Mouse (Mus musculus): Measurements from ENCODE around the gene Ptx4.

Ptx4 gene

DNA sequence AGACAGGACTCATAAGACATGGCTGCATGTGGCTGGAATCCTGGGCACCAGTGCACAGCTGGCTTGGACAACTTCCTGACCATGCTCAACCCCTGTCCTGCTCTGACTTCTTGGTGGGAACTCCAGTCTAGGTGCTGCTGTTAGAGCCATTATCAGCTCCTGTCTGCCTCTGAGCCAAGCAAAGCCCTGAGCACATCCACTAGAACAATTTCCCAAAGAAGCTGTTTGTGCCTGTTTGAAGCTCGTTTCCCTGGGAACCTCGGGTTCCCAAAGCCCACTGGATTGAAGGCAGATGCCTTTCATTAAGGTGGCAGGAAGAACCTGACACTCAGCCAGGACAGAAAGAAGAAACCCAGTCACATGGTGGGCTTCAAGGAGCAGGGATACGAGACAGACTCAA is at the start of gene Ptx4:
Gene Ptx4, plus strand, starts transcription at position 355 of the 400 bp plus-strand sequence.
- no peak for DNase-seq (ENCODE audit: low spot score in 2 of 2)

DNA sequence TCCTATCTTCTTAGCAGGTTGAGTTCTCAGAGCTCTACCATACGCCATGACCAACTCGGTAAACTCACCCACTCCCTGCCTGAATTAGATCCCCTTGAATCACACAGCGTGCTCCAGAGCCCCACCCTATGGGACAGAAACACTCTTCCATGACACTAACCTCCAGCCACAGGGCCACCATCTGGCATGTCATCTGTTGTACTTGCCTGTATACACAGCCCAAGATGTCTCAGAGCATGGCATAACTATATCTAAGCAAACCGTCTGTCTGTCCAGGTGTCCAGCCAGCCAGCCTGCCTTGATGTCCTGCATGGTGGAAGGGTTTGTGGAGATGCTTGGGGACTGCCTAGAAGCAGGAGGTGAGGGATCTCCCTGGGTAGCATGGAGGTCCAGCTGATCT is 43.7 kb upstream of the Ptx4 start:
- no peak for DNase-seq (ENCODE audit: low spot score in 2 of 2)

DNA sequence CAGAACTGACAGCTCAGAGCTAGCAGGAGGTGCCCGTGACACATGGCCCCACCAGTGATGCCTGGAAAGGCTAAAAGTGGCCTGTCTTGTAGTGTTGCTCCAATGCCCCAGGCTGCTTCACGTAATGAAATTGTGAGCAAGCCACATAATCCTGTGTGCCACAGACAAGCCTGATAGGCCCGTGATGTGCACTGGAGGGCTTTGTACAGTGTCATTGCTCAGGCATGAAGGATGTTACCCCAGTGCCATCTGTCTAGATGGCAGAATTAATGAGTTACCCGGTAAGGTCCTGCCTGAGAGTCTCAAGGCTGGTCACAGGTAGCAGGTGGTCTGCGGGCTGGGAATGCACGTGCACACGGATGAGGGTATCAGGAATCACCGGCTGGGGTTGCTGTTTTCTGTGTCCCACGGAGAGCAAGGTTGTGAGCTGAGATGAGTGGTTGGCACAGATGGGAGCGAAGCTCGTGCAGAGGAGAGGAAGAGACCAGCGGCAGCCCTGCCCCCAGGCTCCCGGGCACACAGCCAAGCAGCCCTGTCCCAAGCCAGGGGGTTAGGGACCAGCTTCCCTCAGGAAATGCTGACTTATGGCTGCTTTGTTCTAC is 42.7 kb upstream of the Ptx4 start:
- DNase-seq (ENCODE audit: low spot score in 2 of 2) = peak in 1 of 2 experiments; percentile 34

DNA sequence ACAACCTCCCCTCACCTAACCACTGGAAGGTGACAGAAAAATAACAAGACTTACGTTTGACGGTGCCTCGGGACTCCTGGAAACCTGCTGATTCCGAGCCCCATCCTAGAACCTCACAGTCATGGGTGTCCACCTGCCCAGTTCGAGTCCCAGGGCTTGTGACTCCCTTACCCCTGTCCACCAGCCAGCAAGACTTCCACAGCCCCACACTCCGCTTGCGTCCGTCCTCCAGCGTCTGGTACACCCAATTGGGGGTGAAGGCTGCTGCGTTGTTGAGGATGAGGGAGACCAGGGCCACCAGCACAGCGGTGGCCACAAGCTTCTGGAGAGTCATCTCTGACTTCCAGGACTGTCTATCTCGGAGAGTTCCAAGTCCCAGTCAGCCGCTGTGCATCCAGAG is 40.4 kb upstream of the Ptx4 start:
- no peak for DNase-seq (ENCODE audit: low spot score in 2 of 2)

DNA sequence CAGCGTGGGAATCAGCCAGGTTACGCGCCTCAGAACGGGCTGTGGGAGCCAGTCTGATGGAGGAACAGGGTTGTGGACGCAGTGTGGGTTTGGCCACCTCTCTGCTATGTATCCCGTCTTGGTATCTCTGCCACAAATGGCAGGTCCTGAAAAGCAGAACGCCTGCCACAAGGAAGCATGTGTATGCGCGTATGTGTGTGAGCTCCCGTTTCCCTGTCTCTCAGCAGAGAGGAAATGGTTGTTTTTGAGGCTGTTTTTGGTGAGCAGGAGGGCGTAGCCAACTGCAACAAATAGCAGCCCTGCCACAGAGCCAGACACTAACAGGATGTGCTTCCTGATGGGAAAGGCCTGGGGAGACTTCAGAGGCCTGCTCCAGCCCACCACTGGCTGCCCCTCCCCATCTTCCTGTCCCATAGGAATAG is 39.6 kb upstream of the Ptx4 start:
- DNase-seq (ENCODE audit: low spot score in 2 of 2) = peak in 1 of 2 experiments; percentile 24

DNA sequence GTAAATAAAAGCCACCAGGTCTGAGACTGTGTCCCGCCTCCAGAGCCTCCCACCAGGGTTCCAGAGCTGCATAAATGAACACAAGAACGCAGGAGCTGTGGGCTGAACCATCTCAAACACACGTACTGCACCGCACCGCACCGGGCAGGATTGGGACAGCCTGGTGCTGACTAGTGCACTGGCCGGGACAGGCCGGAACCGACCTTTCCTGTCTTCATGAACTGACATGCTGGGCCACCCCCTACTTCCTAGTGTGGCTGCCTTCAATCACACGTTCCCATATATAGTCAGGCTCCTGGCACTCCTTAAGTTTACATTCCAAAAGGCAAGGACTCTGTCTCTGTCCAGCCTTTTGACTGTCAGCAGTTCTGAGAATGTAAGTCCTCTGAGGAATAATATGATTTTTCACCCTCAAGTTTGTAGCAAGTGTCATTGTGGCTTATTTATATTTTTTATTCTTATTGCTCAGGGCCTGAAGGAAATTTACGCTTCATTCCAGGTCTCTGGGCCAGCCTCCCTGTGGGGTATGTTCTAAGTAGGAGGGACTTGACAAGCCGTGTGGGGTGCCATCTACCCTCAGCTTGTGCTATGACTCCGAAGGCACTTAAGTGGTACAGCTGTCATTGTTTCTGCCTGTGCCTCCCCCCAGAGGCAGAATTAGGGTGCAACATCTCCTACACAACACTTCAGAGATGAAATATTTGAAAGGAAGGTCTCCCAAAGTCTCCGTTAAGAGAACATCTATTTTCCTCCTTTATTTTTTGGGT is 38.3 kb upstream of the Ptx4 start:
- DNase-seq (ENCODE audit: low spot score in 2 of 2) = peak; percentile 24 to 54

DNA sequence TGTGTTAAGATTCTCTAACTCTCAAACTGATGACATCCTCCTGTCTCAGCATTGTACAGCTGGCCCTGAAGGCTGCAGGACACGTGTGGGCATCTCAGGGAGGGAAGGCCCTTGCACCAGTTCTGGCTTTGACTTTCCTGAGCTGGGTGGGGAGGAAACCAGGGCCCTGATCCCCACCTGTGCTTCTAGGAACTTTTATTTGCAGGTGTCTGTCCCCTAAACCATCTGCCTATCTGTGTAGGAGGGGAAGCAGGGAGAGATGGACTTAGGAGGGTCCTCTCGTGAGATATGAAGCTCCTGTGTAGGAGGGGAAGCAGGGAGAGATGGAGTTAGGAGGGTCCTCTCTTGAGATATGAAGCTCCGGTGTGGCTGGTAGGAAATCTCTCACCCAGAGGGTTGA is 37.7 kb upstream of the Ptx4 start:
- no peak for DNase-seq (ENCODE audit: low spot score in 2 of 2)

DNA sequence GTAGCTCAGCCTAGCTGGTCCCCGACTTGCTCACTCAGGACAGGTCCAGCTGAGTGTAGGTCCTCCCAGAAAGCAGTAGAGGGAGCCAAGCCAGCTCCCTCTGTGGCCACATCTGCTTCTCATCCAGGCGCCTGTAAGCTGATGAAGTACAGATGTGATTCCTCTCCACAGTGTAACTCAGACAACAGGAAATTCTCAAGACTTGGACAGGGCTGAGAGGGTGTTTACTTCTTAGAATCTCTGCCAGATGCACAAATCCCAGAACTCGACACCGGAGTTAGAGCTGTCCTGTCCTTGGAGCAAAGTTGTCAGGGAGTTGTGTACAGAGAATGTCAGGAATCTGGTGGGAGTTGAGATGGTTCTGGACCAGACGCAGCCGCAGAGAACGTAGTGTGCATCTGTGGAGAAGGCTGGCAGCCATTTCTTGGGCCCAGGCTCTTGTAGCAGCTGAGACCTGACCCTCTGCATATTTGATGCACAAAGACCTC is 37.1 kb upstream of the Ptx4 start, which contains the start of gene Tmem204:
Gene Tmem204, minus strand, starts transcription at position 148 of the 488 bp plus-strand sequence.
- peak; percentile 21 to 66 for DNase-seq (ENCODE audit: low spot score in 2 of 2)

DNA sequence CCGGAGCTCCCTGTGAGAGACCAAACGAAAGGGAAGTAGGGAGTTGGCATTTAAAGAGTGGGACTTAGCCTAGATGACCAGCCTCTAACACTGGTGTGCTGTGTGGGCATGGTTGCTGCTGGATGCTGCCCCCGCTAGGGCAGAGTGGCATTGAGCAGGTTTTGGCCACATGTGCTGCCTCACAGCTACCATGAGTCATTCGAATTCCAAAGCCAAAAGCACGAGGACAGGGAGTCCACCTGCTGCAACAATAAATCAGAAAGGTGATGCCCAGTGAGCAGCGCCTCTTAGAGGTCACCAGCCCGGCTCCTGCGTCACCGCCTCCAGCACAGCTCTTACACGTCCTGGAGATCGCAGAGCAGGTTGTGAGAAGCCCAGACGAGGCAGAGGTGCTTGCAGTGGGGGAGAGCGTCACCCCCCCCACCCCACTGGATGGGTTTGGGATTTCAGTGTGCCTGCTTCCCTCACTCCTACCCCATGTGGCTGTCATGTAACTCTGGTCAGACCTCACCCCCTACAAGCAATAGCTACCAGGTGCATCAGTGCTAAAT is 35.6 kb upstream of the Ptx4 start:
- no peak for DNase-seq (ENCODE audit: low spot score in 2 of 2)

DNA sequence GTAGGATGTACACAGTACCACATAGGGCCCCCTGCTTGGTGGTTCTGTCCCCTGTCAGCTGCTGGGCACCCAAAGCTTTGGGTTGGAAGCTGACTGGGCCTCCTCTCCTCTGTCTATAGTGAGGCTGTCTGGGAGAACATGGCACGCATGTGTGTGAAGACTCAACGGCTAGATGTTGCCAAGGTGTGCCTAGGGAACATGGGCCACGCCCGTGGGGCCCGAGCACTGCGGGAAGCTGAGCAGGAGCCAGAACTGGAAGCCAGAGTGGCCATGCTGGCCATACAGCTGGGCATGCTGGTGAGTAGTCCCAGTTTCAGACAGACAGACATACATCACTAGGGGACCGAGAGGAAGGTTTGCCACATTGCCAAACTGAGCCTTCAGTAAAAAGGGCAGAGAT is 33.8 kb upstream of the Ptx4 start:
- no peak for DNase-seq (ENCODE audit: low spot score in 2 of 2)

DNA sequence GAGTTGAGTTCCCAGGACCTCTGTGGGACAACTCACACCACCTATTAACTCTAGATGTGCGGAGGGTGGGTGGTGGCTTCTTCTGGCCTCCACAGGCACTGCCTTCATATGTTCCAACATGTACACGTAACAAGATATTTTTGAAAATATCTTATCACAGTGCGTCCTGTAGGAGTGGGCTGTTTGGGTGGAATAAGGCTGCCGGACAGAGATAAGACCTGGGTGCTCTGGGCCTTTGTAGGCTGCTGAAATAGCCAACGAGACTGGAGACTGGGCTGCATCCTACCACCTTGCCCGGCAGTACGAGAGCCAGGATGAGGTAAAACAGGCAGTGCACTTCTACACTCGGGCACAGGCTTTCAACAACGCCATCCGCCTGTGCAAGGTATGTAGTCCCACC is 31.4 kb upstream of the Ptx4 start:
- DNase-seq (ENCODE audit: low spot score in 2 of 2) = no peak

DNA sequence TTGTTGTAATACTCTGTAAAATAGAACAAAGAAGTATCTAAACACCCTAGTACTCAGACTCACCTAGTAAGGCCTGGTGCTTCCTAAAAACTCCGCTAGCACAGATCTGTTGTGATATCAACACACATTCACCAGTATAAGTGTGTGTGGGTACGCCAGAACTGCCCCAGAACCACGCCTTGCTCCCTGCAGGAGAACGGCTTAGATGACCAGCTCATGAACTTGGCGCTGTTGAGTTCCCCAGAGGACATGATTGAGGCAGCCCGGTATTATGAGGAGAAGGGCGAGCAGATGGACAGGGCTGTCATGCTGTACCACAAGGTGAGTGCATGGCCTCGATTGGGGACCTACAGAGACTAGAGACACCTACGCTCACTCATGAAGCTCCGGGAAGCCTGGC is 30.1 kb upstream of the Ptx4 start:
- DNase-seq (ENCODE audit: low spot score in 2 of 2) = no peak

DNA sequence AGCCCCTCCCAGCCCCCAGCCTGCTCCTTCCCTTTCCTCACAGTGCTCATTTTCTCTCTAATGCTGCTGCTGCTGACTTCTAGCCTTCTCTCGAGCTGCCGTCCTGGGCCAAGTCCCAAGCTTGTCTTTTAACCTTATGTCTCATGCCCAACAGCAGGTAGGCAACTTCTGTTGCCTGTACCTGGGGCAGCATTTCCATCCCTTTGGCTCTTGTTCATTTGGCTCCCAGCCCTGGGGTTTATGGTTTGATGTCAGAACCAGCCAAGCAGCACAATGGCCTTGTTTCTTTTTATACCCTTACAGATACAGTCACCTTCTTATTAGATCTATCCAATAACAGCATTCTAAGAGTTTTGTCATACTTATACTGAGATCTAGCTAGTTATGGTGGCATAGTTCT is 24.3 kb upstream of the Ptx4 start:
- DNase-seq (ENCODE audit: low spot score in 2 of 2) = no peak

DNA sequence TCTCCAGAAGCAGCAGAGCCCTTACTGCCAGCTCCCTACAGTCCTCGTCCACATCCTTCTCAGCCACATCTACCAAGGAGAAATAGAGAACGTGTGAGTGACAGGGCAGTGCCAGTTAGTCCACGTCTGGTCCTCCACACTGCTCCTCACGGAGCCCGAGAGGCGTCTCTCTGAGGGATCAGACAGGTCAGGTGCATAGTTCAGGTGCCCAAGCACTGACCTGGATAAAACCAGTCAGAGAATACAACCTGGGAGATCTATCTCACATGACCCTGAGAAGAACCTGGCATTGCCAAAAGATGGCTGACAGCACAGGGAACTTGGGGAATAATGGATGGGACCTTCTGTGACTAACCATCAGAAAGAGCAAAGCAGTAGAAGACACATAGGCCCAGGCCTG is 20.5 kb upstream of the Ptx4 start:
- DNase-seq (ENCODE audit: low spot score in 2 of 2) = no peak

DNA sequence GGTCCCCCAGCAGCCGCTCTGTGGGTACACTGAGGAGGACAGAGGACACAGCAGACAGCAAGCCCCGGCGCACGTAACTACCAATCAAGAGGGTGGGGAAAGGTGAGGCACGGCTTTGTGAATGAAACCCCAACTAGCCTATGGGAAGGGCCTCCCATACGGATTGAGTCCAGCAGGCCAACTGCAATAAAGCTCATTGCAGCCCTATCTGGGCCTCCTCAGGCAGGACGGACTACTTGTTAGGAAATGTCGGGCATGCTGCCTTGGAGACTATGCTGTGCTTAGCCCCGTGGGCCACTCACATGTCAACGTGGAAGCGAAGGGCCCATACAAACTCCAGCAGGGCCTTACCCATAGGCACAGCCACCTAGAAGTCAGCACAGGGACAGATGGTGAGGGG is 19.2 kb upstream of the Ptx4 start:
- DNase-seq (ENCODE audit: low spot score in 2 of 2) = no peak

DNA sequence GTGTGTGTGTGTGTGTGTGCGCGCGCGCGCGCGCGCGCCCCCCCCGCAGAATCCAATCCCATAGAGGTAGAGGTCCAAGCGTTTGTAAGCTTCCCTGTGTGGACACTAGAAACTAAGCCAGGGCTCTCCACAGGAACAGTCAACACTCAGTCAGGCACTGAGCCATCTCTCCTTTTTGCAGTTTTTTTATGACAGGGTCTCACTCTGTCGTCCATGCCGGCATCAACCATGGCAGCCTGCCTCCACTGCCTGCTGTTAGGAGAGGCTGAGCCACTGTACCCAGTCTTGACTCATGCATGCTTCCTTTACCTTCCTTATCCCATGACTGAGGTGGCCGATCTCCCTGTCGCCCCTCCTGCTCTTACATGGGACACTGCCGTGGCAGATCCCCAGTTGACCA is 12.8 kb upstream of the Ptx4 start:
- DNase-seq (ENCODE audit: low spot score in 2 of 2) = no peak

DNA sequence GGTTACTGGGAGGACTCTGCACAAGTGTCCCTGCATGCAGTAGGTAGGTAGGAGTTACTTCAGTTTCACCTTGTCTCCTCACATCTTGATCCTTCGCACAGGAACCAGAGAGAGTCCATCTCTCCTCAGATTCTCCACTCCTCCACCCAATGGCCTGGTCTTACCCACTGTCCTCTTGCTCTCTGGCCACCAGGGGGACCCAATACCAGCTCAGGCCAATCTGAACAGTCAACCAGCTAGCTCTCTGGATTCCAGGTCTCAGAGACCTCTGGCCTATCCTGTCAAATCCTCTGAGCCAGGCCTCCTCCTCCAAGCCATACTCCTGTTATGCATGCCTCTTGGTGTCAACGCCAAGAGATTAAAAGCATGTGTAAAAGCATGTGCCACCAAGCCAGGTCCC is 11.0 kb upstream of the Ptx4 start:
- no peak for DNase-seq (ENCODE audit: low spot score in 2 of 2)

DNA sequence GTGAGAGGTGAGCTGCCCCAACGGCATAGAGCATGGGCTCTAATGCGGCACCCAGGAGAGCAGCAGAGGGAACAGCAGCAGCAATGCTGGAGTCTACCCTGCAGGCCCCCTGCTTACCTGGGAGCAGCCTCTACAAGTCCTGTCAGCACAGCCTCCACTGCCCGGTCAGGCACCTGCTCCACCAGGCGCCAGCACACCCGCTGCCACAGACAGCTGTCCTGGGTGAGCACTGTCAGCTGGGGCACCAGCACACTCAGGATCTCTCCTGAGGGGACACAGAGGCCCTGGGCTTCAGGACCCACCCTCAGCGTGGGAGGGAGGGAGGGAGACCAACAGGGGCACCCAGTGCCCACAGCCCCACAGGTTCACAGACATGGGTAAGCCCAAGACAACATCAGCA is 10.0 kb upstream of the Ptx4 start:
- DNase-seq (ENCODE audit: low spot score in 2 of 2) = no peak

DNA sequence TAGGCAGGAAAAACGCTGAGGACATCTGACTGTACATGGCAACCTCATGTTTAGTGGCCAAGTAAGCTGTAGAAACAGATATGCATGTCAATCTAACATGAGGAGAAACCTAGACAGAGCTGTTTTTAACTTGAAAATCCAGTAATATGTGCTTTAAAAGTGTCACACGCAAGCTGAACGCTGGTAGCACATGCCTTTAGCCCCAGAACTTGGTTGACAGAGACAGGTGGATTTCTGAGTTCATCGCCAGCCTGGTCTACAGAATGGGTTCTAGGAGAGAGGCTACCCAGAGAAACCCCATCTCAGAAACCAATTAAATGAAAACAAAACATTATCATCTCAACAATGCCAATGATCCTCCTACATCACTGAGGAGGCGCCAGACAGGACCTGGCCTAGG is 9.3 kb upstream of the Ptx4 start:
- no peak for DNase-seq (ENCODE audit: low spot score in 2 of 2)

DNA sequence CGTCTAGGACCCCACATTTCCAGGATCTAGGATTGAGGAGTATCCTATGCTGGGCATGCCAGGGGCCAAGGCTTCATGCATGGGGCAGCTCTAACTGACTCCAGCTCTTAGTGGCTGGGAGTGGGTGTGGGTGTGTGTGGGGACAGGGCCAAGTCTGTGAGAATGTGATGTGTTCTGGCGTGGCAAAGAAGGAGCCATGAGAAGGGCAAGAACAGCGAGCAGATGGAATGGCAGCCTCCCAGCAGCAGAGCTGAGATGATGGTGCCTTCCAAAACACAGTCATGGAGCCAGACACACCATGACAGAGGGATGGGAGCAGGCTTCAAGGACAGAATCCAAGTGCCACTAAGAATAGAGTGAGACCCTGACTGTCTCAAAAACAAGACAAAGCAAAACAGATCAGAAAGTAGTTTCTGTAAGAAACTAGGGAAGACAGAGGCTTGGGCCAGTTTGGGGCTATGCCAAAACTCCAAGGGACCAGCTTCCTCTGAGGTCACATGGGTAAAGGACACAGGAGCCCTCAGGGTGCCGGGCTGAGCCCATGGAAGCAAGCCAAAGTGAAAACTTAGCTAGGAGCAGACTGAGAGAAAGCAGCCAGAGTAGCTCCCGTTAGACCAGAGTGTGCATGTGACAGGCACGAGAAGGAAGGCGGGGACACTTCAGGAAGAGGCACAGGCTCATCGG is 8.7 kb upstream of the Ptx4 start:
- DNase-seq (ENCODE audit: low spot score in 2 of 2) = no peak

DNA sequence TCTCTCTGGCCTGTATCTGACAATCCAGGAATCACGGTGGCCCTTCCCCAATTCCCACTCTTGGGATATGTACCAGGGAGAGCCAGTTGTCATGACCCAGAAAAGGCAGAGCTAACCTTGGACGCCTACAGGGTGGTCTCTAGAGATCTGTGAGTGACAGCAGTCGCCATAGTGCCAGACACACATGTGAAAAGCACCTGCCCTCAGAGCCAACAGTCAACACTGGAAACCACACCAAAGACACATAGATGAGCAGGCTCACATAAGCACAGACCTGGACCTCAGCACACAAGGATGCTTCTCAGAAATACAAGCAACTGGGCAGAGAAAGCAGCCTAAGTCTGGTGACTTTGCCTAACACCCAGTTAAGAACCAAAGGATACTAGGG is 8.1 kb upstream of the Ptx4 start:
- DNase-seq (ENCODE audit: low spot score in 2 of 2) = no peak

DNA sequence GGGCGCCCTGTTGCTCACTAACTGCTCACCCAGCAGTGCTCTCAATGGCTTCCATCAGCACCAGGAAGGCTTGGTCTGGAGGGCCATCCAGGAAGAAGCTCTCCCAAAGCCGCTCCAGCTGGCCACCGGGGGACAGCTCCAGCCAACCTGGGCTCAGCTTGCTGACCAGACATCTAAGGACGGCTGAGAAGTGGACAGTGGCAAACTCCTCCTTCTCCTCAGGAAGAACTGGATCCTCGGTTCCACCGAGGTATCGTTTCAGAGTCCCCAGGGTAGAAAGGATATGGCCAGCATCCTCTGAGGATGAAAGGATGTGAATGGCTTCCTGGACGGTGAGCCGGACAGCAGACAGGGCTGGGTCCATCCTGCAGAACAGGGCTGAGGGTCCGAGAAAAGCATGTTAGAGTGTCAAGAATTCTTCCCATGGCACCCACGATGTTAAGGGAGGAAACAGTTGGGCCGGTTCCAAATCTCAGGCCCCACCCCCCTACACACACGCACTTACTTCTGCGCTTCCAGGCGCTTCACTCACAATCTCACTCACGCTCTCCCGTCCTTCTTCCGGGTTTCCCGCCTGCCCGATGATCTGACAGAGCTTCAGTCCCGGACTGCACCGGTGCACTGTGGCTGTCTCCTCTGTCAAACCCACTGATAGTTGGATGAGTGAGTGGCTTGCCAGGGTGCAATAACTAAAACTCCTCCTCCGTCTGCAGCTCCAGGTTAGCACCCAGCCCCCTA is 5.5 kb upstream of the Ptx4 start:
- DNase-seq (ENCODE audit: low spot score in 2 of 2) = no peak
